Mouse (Mus musculus) lung, adult 2 months (tissue): ENCODE results near the gene Flot2.

Experiments
- CTCF ChIP-seq: fragments of 200-500 bp; IDR thresholded peaks from 2 replicates; pipeline ENCODE4 v1.5.1; 2011; ENCODE audit warnings: mild to moderate bottlenecking, low read length, control low read depth; ENCODE audit not compliant: insufficient read depth
- POLR2A ChIP-seq: fragments of 200-500 bp; IDR thresholded peaks from 2 replicates; pipeline ENCODE4 v1.6.1; 2011; ENCODE audit warnings: low read depth, mild to moderate bottlenecking, control low read depth, low read length, borderline replicate concordance; ENCODE audit errors: extremely low read depth

GRCm38 (mm10) chr11:78069130-78069529 is 31.4 kb downstream of the Flot2 start:
- TF ChIP-seq POLR2A (no peak), CTCF (no peak)
